Mouse (Mus musculus) leukemia stem cell, adult 10-12 weeks (primary cell): ENCODE measurements around the gene Gpank1. TPM values are rescaled to one million over a fixed set of nuclear protein-coding genes. Genes with fewer than 3 reads are reported as not detected.

Source experiments
- polyA plus RNA-seq: library from polyadenylated mRNA; stranded (reverse); fragments of >175 nt; gene quantifications from 2 replicates; pipeline ENCODE4 v1.2.3, GENCODE M21; 2012; ENCODE audit warnings: low replicate concordance

Gpank1 gene
- 76.3 and 112 TPM in 2 replicates for polyA plus RNA-seq

DNA sequence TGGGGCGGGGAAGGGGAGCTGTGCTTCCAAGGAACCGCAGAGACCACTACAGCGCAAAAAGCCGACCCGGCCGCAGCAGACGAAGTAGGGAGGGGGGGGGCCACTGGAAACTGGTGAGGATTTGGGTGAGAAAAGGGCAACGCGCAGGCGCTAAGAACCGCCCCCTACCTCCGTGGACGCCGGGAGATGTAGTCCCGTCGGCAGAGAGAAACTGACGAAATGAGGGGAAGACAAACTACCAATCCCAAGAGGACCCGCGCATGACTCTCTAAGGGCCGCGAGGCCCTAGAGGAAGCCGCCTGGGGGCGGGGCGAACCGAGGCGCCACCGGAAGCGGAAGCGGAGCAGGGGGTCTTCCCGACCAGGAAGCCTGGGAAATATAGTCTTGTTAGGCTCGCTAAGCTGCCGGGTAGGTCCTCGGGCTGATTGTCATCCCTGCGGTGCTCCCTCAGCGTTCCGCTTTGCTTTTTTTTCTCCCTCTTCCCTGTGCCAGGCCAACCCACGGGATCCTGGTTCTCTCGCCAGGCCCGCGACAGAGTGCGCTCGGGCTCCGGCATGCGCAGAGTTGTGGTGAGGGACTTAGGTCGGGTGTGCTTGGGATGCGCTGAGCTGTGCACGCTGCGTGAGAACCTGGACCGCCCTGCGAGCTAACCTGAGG is at the start of gene Gpank1:
Gene Gpank1 (plus strand): TSS at position 313 of the 657 bp plus-strand sequence.

DNA sequence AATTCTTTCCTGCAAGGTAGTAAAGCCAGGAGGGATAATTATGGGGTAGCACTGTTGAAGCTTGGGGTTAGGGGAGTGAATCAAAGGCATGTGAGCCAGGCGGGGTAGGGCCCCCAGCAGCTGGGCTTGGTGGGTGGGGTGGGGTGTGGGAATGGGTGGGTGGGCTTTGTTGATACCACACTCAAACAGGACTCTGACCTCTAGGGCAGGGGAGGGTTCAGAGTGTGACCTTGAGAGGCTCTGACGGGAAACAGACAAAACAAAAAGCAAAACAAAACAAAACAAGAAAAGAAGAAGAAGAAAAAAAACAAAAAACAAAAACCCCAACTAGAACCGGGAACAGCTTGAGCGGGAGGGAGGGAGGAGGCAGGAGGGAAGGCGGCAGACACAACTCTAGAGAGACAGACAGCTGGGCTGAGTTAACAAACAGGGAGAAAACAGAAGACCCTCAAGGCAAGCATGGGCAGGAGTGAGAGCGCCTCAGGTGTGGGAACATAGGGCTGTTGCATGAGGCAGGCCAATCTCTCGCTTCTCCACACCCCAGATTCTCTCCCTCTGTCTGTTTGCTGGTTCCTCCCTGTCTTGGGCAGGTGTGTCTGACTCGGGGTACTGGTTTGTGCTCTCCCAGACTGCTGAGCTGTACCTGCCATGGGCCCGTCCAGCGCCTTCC is 44.6 kb upstream of the Gpank1 start, which contains the start of gene Ly6g6e:
Gene Ly6g6e (plus strand): TSS at position 396 of the 670 bp plus-strand sequence.

GRCm38 (mm10) chr17:35077786-35078233 is 43.4 kb upstream of the Gpank1 start, which contains the start of gene Ly6g6d:
TSS of gene Ly6g6d (minus strand) at chr17:35078065.

DNA sequence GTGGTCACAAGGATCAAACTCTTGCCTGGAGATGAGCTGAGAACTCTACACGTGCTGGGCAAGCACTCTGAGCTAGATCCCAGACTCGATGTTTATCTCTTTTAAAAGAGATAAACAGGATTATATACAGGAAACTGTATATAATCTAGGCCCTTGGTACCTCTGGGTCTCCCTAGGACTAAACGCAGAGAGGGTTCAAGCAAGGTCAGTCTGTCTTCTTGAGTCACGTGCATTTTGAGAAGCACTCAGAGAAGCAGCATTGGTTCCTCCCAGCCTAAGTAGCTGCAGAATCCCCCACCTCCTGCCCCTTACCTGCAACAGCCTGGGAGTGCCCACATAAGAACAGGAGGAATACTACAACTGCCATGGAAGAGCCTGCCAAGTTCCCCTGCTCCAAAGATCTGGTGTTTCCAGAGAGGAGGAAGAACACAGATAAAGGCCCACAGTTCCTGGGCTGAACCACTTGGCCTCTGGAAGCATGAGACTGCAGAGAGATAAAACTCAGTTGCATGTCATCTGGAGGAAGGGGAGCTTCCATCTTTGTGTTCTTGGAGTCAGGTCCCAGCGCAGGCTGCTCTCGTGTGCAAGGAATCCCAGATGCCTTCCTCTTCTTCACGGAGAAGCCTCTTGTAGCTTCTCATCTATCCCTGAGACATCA is 35.9 kb upstream of the Gpank1 start, which contains the start of gene Ly6g6f:
Gene Ly6g6f (minus strand): TSS at position 403 of the 658 bp plus-strand sequence.

DNA sequence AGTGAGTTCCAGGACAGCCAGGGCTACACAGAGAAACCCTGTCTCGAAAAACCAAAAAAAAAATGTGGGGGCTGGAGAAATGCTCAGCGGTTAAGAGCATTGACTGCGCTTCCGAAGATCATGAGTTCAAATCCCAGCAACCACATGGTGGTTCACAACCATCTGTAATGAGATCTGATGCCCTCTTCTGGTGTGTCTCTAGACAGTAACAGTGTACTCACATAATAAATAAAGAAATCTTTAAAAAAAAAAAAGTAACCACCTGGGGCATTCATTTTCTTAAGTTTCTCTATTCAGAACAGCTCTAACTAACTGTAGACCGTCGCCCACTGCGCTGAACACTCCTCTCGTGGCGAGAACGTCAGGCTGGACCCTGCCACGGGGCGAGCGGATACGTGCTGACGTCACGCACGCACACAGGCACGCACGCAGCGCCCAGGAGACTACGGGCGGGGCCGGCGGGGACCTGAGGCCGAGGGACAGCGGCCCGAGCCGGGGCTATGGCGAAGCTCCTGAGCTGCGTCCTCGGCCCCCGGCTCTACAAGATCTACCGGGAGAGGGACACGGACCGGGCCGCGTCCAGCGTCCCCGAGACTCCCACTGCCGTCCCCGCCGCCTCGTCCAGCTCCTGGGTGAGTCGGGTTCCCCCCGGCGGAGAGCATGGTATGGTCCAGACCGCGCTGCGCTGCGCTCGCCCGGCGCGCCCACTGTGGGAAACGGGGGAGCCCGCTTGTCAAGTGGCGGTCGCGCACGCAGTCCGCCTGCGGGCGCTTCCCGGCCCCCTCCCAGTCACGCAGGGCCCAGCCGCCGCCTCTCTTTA is 32.2 kb upstream of the Gpank1 start, which contains the start of gene Abhd16a:
Gene Abhd16a (plus strand): TSS at position 439 of the 820 bp plus-strand sequence.

GRCm38 (mm10) chr17:35108097-35108496 is 13.2 kb upstream of the Gpank1 start, which contains the start of gene Ly6g5c:
TSS of gene Ly6g5c (plus strand) at chr17:35108279.

GRCm38 (mm10) chr17:35115046-35116019 is 5.9 kb upstream of the Gpank1 start, which contains the start of gene Ly6g5b:
TSS of gene Ly6g5b (minus strand) at chr17:35115428.

GRCm38 (mm10) chr17:35121871-35122303 is 632 bp downstream of the Gpank1 start, which contains the start of gene Csnk2b:
TSS of gene Csnk2b (minus strand) at chr17:35122053.

DNA sequence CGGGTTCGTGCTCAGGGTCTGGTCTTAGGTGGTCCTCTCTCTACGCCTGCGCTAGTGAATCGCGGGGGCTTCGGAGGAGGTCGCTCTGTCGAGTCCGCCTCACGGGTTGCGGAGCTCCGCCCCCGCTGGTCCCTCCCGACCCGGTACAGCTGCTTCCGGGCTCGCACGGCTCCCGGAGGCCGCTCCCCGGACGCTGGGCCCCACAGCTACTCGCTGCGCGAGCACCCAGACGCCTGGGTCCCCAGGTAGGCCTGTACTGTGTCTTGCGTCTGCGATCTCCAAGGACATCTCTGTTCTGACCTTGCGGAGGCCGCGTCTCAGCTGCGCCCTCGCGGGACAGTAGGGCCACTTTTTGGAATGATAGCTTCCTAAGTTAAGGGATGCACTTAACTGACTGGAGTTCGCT is 5.0 kb downstream of the Gpank1 start, which contains the start of gene D17H6S53E:
Gene D17H6S53E (plus strand): TSS at position 168 of the 406 bp plus-strand sequence.

GRCm38 (mm10) chr17:35131500-35132173 is 10.4 kb downstream of the Gpank1 start, which contains the start of gene Apom:
TSS of gene Apom (minus strand) at chr17:35132050.

GRCm38 (mm10) chr17:35134801-35135590 is 13.7 kb downstream of the Gpank1 start, which contains the start of gene Bag6:
TSS of gene Bag6 (plus strand) at chr17:35135178.

GRCm38 (mm10) chr17:35164568-35165450 is 43.6 kb downstream of the Gpank1 start, which contains the start of gene Prrc2a:
TSS of gene Prrc2a (minus strand) at chr17:35164897.

Other genes starting within 250 kb of the Gpank1 start
- gene Zbtb12, start 242.0 kb upstream of the Gpank1 start, polyA plus RNA-seq = 6.4 and 10.1 TPM in 2 replicates
- gene Gm20547, start 239.4 kb upstream of the Gpank1 start, polyA plus RNA-seq = 0.10 TPM in 1 of 2 replicates, not detected in the other
- gene C2, start 223.2 kb upstream of the Gpank1 start, polyA plus RNA-seq = 1.3 and 3.9 TPM in 2 replicates
- 427 and 438 TPM in 2 replicates for gene Ehmt2, start 223.0 kb upstream of the Gpank1 start, polyA plus RNA-seq
- gene Slc44a4, start 207.0 kb upstream of the Gpank1 start, polyA plus RNA-seq = not detected in 2 replicates
- 22.5 and 43.0 TPM in 2 replicates for gene Neu1, start 190.2 kb upstream of the Gpank1 start, polyA plus RNA-seq
- 16.5 and 41.3 TPM in 2 replicates for gene Hspa1b, start 162.2 kb upstream of the Gpank1 start, polyA plus RNA-seq
- not detected in 2 replicates for gene Gm20481, start 151.5 kb upstream of the Gpank1 start, polyA plus RNA-seq
- 3.5 and 6.7 TPM in 2 replicates for gene Hspa1a, start 149.3 kb upstream of the Gpank1 start, polyA plus RNA-seq
- gene Hspa1l, start 148.8 kb upstream of the Gpank1 start, polyA plus RNA-seq = not detected in 2 replicates
- gene Lsm2, start 139.6 kb upstream of the Gpank1 start, polyA plus RNA-seq = 146 and 328 TPM in 2 replicates
- 1,671 and 2,394 TPM in 2 replicates for gene Vars, start 120.5 kb upstream of the Gpank1 start, polyA plus RNA-seq
- 1.2 and 1.8 TPM in 2 replicates for gene Vwa7, start 104.9 kb upstream of the Gpank1 start, polyA plus RNA-seq
- gene Sapcd1, start 93.4 kb upstream of the Gpank1 start, polyA plus RNA-seq = 8.2 and 32.0 TPM in 2 replicates
- gene Msh5, start 74.7 kb upstream of the Gpank1 start, polyA plus RNA-seq = 33.3 and 82.0 TPM in 2 replicates
- 197 and 295 TPM in 2 replicates for gene Clic1, start 71.5 kb upstream of the Gpank1 start, polyA plus RNA-seq
- 22.4 and 54.0 TPM in 2 replicates for gene Ddah2, start 62.4 kb upstream of the Gpank1 start, polyA plus RNA-seq
- 0.34 TPM in 1 of 2 replicates, not detected in the other for gene Ly6g6c, start 56.1 kb upstream of the Gpank1 start, polyA plus RNA-seq
- gene Mpig6b, start 55.3 kb upstream of the Gpank1 start, polyA plus RNA-seq = 0.27 and 0.54 TPM in 2 replicates
- not detected in 2 replicates for gene Ly6g6e, start 44.6 kb upstream of the Gpank1 start, polyA plus RNA-seq
- gene Ly6g6d, start 43.4 kb upstream of the Gpank1 start, polyA plus RNA-seq = not detected in 2 replicates
- gene Ly6g6f, start 35.8 kb upstream of the Gpank1 start, polyA plus RNA-seq = 0.31 TPM in 1 of 2 replicates, not detected in the other
- gene Abhd16a, start 32.2 kb upstream of the Gpank1 start, polyA plus RNA-seq = 312 and 354 TPM in 2 replicates
- not detected in 2 replicates for gene Ly6g5c, start 13.2 kb upstream of the Gpank1 start, polyA plus RNA-seq
- 0.71 TPM in 1 of 2 replicates, not detected in the other for gene Ly6g5b, start 6.0 kb upstream of the Gpank1 start, polyA plus RNA-seq
- gene Csnk2b, start 598 bp downstream of the Gpank1 start, polyA plus RNA-seq = 69.5 and 70.4 TPM in 2 replicates
- gene D17H6S53E, start 4.9 kb downstream of the Gpank1 start, polyA plus RNA-seq = 9.5 and 12.1 TPM in 2 replicates
- gene Apom, start 10.6 kb downstream of the Gpank1 start, polyA plus RNA-seq = 0.24 TPM in 1 of 2 replicates, not detected in the other
- 803 and 946 TPM in 2 replicates for gene Bag6, start 13.7 kb downstream of the Gpank1 start, polyA plus RNA-seq
- gene Prrc2a, start 43.4 kb downstream of the Gpank1 start, polyA plus RNA-seq = 1,544 and 3,522 TPM in 2 replicates
- gene Aif1, start 54.6 kb downstream of the Gpank1 start, polyA plus RNA-seq = 1.9 and 3.8 TPM in 2 replicates
- 1.1 and 24.0 TPM in 2 replicates for gene Lst1, start 67.0 kb downstream of the Gpank1 start, polyA plus RNA-seq
- gene Ltb, start 73.0 kb downstream of the Gpank1 start, polyA plus RNA-seq = 75.8 and 165 TPM in 2 replicates
- gene Tnf, start 80.6 kb downstream of the Gpank1 start, polyA plus RNA-seq = 2.6 and 2.7 TPM in 2 replicates
- gene Lta, start 83.9 kb downstream of the Gpank1 start, polyA plus RNA-seq = 4.2 and 5.6 TPM in 2 replicates
- gene Gm16181, start 99.4 kb downstream of the Gpank1 start, polyA plus RNA-seq = not detected in 2 replicates
- 0.69 and 1.2 TPM in 2 replicates for gene Atp6v1g2, start 112.2 kb downstream of the Gpank1 start, polyA plus RNA-seq
- gene Nfkbil1, start 114.3 kb downstream of the Gpank1 start, polyA plus RNA-seq = 31.5 and 40.3 TPM in 2 replicates
- gene Ddx39b, start 120.3 kb downstream of the Gpank1 start, polyA plus RNA-seq = 114 and 195 TPM in 2 replicates
- gene H2-D1, start 141.3 kb downstream of the Gpank1 start, polyA plus RNA-seq = 138 and 236 TPM in 2 replicates
- gene H2-Q1, start 198.9 kb downstream of the Gpank1 start, polyA plus RNA-seq = 2.6 and 3.1 TPM in 2 replicates
- 1.7 and 1.8 TPM in 2 replicates for gene H2-Q2, start 220.8 kb downstream of the Gpank1 start, polyA plus RNA-seq